Mouse (Mus musculus): ENCODE data around the gene Abca3.

Abca3 gene

DNA sequence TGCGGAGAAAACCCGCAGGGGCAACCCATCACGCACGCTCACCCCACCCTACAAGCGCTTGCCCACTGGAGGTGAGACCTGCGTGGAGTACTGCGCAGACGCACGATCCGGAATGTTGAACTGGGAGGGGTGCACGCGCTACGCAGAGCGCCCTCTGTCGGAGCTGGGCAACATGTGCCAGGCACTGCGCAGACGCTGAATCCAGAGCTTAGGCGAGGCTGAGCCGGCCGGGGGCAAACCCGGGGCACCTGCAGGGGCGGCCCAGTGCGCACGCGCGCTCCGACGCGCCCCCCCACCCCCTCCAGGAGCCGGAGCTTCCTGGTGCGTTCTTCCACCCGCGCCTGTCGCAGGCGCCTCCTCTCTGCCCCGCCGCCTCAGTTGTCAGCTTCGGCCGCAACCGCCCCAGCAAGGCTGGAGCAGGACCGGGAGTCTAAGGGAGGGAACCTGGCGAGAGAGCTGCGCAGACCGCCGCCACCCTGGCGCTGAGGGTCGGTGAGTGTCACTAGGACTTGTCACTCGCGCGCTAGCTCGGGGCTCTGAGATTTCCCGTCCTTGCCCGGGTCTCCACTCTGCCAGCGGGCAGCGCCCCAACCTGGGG is at the start of gene Abca3:
Abca3 (plus strand) TSS at position 191 of the 598 bp plus-strand sequence.
- DNase-seq = peak; percentile 97

DNA sequence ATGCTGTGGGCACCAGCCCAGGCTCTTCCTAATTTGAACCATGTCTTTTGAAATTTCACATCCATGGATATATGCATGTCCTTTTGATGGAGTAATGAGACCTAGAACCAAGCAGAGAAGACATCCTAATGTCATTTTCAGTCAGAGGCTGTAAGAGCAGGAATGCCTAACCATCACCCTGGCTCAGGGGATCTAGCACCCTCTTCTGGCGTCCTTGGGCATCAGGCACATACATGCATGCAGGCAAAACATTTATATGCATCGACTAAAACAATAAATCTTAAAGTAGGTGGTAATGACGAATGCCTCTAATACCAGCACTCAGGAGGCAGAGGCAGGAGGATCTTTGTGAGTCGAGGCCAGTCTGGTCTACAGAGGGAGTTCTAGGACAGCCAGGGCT is 44.2 kb upstream of the Abca3 start:
- DNase-seq = peak; percentile 50

- no peak for DNase-seq
These were observed 30.9 kb upstream of the Abca3 start for GRCm38 (mm10) chr17:24320826-24321225.

DNA sequence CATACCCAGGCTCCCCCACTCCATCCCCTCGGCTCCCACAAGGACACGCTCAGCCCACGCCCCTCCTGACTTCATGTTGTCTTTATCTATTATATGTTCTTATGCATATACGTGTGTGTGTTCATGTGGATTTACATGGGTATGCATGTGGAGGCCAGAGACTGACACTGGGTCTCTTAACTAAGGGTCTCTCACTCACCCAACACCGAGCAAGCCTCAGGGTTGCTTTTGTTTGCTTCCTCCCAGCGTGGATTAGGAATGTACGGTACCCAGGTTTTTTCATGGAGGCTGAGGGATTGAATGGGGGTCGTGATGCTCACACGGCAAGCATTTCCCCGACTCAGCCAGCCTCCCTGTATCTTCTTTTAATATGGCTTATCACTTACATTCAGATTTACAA is 26.7 kb upstream of the Abca3 start:
- no peak for DNase-seq

GRCm38 (mm10) chr17:24327656-24328055 is 24.1 kb upstream of the Abca3 start:
- DNase-seq = no peak

DNA sequence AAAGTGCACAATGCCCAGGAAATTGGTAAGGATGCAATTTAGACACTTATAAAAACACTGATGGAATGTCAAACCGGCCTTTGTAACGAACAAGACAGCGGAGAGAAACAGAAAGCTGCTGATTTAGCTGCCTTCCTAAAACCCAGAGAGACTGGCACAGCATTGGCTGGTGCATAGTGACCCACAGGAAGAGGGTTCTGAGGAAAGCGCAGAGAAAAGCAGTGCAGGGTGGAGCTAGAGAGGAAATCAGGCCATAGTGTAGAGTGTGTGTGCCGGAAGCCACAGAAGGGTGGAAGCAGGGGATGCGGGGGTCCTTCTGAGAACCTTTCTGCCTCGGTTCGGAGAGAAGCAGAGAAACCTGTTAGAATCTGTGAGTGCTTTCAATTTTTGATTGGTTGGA is 7.1 kb upstream of the Abca3 start:
- DNase-seq = no peak

DNA sequence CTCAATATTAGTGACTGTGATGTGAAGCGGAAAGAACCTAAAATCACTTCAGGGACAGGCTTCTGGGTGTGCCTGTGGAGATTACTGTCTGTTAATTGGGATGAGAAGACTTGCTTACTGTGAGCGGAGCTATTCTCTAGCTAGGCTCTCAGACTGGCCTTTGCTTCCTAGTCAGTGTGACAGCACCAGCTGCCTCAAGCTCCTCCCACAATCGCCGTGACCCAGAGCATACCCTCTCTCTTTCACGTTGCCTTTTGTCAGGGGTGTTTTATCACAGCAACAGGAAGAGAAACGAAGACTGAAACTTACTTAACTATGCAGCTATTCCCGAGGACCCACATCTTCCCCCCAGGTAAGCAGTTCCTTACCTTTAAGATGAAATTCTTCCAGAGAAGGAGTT is 4.9 kb upstream of the Abca3 start:
- DNase-seq = no peak

DNA sequence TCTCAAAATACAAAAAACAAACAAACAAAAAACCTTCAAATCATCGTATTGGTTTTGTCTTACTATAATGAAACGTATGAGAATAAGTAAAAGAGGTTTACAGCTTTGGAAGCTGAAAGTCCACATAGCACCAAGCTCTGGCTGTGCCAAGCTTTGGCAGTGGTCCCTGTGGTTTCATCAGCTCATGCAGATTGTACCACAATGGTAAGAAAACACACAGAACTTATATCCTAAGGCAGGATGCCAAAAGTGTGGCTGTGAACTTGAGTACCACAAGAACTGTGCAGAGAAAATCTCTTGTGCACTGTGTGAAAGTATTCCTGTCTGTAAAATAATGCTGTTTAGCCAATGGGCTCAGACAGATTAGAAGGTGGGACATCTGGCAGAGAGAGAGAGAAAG is 2.6 kb upstream of the Abca3 start:
- peak; percentile 19 for DNase-seq

DNA sequence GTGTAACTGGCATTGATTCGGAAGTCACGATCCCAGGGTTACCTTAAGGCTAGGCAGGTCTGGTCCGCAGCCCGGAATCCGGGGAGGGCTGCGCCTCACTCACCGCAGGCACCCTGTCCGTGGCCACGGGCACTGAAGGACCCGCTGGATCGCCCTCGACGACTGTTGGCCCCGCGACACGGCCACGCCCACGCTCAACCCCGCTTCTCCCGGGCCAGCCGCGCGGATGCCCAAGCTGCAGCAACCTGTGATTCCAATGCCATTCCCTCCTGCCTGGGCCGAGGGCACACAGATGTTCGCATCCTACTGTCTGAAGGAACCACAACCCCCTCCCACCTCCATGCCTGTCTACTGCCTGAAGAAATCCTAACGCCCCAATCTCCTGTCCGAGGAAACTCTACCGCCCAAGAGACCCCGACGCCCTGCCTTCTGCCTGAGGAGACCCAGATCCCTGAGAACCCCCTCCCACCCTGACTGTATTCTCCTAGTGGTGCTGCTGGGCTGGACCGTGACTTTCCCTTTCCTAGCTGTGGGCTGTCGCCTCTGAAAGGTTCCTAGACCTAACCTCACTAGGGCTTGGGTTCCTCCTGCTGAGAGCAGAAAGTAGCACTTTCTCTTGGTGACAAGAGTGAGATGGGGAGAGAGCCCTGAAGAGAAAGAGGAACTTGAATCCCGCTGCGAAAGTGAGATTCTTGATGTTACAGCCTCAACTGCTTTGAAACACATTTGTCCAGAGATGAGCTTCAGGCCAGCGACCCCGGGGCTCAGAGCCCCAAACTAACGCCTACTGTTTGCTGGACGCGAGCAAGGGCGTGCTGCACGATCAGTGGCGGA is 607 bp upstream of the Abca3 start, which contains the start of gene Abca17:
Abca17 (minus strand) TSS at position 143 of the 834 bp plus-strand sequence.
- DNase-seq = peak; percentile 55

DNA sequence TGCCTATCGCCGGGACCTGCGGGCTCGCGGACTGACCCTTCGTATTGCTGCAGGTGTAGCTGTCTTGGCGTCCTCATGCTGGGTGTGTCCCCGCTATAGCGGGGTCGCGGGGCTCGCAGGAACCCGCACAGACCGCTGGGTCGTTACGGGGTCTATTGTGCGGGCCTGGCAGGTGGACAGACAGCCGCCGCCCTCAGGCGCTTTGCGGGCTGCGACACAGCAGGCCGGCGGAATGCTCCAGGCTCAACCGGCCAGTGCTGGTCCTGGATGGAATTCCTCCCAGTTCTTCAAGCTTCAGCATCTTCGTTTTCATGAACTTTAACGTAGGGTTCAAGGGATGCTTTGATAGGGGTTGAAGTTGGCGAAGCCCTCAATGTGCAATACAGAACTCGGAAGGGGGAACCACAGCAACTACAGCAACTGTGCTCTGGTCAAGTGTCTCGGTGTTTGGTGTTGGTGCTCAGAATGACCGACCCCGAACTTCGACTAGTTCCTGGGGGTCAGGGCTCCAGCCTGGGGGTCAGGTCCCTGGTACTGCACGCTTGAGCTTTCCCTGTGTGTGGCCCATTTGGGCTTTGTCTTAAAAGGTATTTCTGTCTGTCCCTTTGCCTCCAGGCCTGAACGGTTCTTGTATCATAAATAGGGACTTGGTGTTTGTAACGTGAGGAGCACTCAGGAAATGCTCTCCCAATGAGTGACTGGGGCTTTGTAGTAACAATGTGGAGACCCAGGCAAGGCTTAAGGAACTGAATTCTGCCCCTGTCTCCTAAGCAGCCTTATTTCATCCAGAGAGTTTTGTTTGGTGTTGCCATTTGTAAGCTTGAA is 832 bp downstream of the Abca3 start:
- no peak for DNase-seq

GRCm38 (mm10) chr17:24353960-24354359 is 2.2 kb downstream of the Abca3 start:
- no peak for DNase-seq

- DNase-seq = no peak
These were observed 3.5 kb downstream of the Abca3 start for GRCm38 (mm10) chr17:24355284-24355683.

GRCm38 (mm10) chr17:24359006-24359405 is 7.3 kb downstream of the Abca3 start:
- DNase-seq = no peak

GRCm38 (mm10) chr17:24359903-24360302 is 8.2 kb downstream of the Abca3 start:
- no peak for DNase-seq

DNA sequence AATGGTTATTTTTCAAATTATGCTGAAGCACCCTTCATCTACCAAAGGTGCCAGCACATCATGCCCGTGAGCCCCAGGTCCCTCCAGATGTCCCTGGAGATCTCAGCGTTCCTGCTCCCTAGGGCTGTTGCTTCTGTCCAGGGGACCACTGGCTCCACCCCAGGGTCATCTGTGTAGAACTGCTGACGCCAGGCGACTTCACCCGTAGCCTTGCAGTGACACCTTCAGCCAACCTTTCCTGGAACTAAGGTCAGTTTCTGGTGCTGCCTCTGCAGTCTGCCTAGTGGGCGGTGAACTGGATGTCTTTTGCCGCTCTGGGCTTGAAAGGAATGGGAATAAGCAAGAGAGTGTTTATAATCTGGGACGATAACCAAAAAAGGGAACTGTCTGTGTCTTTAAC is 9.1 kb downstream of the Abca3 start:
- DNase-seq = no peak

- DNase-seq = no peak
These were observed 9.5 kb downstream of the Abca3 start for GRCm38 (mm10) chr17:24361291-24361690.

DNA sequence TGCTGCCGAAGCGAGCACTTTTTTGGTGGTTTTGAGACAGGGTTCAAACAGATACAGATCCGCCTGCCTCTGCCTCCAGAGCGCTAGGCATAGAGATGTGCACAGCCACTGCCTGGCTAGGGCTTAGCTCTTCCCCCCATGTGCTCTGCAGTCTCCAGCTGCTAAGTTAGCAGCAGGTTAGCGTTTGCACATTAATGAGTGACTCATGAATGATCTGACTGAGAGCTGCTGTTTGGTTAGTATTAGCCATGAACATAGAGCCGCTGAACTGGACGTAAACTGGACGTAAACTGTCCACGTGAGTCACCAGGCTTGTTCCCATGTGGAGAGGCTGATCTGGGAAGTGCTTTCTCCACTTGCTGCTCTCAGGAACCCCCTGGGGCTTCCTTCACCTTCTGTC is 10.8 kb downstream of the Abca3 start:
- DNase-seq = no peak

DNA sequence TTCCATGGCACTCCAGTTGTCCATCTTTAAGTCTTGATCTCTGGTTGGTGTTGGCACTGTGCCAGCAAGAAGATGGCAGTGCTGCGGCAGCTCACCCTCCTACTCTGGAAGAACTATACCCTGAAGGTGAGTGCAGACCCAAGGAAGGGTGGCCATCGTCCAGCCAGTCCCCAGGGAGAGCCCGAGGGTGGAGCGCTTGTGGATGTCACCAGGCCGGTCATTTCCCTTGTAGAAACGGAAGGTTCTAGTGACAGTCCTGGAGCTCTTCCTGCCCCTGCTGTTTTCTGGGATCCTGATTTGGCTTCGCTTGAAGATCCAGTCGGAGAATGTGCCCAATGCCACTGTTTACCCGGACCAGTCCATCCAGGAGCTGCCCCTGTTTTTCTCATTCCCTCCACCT is 12.7 kb downstream of the Abca3 start:
- peak; percentile 68 for DNase-seq

GRCm38 (mm10) chr17:24365863-24366262 is 14.1 kb downstream of the Abca3 start:
- no peak for DNase-seq

GRCm38 (mm10) chr17:24375094-24375712 is 23.5 kb downstream of the Abca3 start:
- no peak for DNase-seq

GRCm38 (mm10) chr17:24375886-24376285 is 24.1 kb downstream of the Abca3 start:
- DNase-seq = no peak

- DNase-seq = no peak
These were observed 26.7 kb downstream of the Abca3 start for GRCm38 (mm10) chr17:24378496-24378895.

- DNase-seq = no peak
These were observed 32.0 kb downstream of the Abca3 start for GRCm38 (mm10) chr17:24383789-24384188.
